Mouse (Mus musculus) liver, postnatal 0 days (tissue): ENCODE measurements at regions not wholly inside any gene's neighbourhood (a gene's known extent, or its start where the extent isn't known, plus 50 kb on each side); places are given as distances from the start of the nearest gene placed in this dataset.
A peak's percentile ranks its signal among the peaks of the same experiment; 100 is the strongest.

Source experiments
- ATAC-seq: fragments of 200-750 bp; cut with Nextera tagmentation; 2 replicates; pipeline ENCODE4 v1.8.0; 2017; ENCODE audit warnings: mild to moderate bottlenecking, moderate library complexity
- DNase-seq: peaks from one replicate; pipeline ENCODE4 v3.0.0-alpha.2; 2016
- H3K27ac ChIP-seq: fragments of 300-500 bp; sonication (generic); 2 replicates; pipeline ENCODE4 v1.5.1; 2014; ENCODE audit warnings: antibody characterized with exemption, moderate library complexity, mild to moderate bottlenecking, low read depth
- H3K27me3 ChIP-seq: fragments of 300-500 bp; sonication (generic); 2 replicates; pipeline ENCODE4 v1.6.1; 2014; ENCODE audit warnings: low read length, control low read depth, mixed read lengths; ENCODE audit not compliant: insufficient read depth
- H3K36me3 ChIP-seq: fragments of 300-500 bp; sonication (generic); replicated peaks from 2 replicates; pipeline ENCODE4 v1.6.1; 2014; ENCODE audit warnings: mild to moderate bottlenecking, control low read depth, low read length, moderate library complexity, mixed read lengths; ENCODE audit not compliant: insufficient read depth
- H3K4me1 ChIP-seq: fragments of 300-500 bp; sonication (generic); 2 replicates; pipeline ENCODE4 v1.6.1; 2014; ENCODE audit warnings: antibody characterized with exemption, mild to moderate bottlenecking, control low read depth; ENCODE audit not compliant: insufficient read depth
- H3K4me2 ChIP-seq: fragments of 300-500 bp; sonication (generic); 2 replicates; pipeline ENCODE4 v1.6.1; 2014; ENCODE audit warnings: low read depth, mild to moderate bottlenecking, low read length, moderate library complexity, mixed read lengths
- H3K4me3 ChIP-seq: fragments of 300-500 bp; sonication (generic); 2 replicates; pipeline ENCODE4 v1.5.1; 2014; ENCODE audit warnings: low read depth, low read length
- H3K9ac ChIP-seq: fragments of 300-500 bp; sonication (generic); replicated peaks from 2 replicates; pipeline ENCODE4 v1.6.1; 2014; ENCODE audit warnings: mild to moderate bottlenecking, moderate library complexity
- H3K9me3 ChIP-seq: fragments of 300-500 bp; sonication (generic); 2 replicates; pipeline ENCODE4 v1.6.1; 2016; ENCODE audit warnings: mild to moderate bottlenecking, control low read depth, low read length, mixed read lengths
- CTCF ChIP-seq: sonication (generic); IDR thresholded peaks from 2 replicates; pipeline ENCODE4 v1.5.1; 2016; ENCODE audit warnings: antibody characterized with exemption, low read depth
- EP300 ChIP-seq: IDR thresholded peaks from 2 replicates; pipeline ENCODE4 v1.6.1; 2016; ENCODE audit warnings: antibody characterized with exemption, low read depth, mild to moderate bottlenecking
- WGBS: fragments of 180-500 bp; shearing (Covaris S2); extraction: QIAGEN DNeasy Blood & Tissue Kit; methylation state at CpG from one replicate; pipeline ENCODE4 v1.1.7; 2014; ENCODE audit not compliant: insufficient replicate concordance; 5-methylcytosine and 5-hydroxymethylcytosine counted together

DNA sequence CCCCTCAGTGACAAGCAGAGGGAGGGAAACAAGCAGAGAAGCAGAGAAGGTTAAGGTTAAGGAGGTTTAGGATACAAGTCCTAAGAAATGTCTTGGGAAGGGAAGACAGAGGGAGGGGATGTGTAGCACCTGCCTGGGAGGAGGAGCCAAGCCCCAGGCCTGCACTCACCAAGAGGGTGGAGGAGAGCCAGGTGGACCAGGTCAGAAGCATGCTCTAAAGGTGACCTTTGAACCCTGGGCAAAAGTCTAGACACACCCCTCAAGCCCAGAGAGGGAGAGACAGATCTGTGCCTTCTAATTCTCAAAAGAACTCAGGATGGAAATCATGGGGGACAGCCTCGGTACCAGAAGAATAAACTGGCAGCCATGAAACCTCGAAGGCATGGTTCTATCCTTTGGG, 54.4 kb upstream of the Calm2 start:
- Histone ChIP-seq H3K4me3 (no peak overlapping the region), H3K9ac (no peak overlapping the region), H3K4me1 (0 out of 2 replicates have a peak, but pooled peaks cover 10% of the 10 kb centered on the region), H3K4me2 (no peak overlapping the region), H3K27me3 (no peaks in the 10 kb centered on the region), H3K9me3 (no peaks in the 10 kb centered on the region), H3K27ac (no peak overlapping the region), H3K36me3 (no peaks in the 10 kb centered on the region)
- DNase-seq, result no peak
- WGBS, result 58% methylated on average over 2 of the region's 2 CpGs
- ATAC-seq, result peak; percentile 53; the same call in 1 of the 2 replicates
- TF ChIP-seq EP300 (no peak), CTCF (no peak)

GRCm38 (mm10) chr17:87501687-87502387, 55.1 kb upstream of the Calm2 start:
- H3K9ac ChIP-seq, result no peak overlapping the region
- H3K27ac ChIP-seq, result no peak overlapping the region
- ATAC-seq, result no peak

GRCm38 (mm10) chr17:87502388-87503369, 55.9 kb upstream of the Calm2 start:
- 0 out of 2 replicates have a peak, but pooled peaks cover 10% of the 10 kb centered on the region for H3K4me1 ChIP-seq
- no peak overlapping the region for H3K4me2 ChIP-seq
- H3K9ac ChIP-seq, result no peak overlapping the region

More at GRCm38 (mm10) chr17:87501687-87502387, 55.1 kb upstream of the Calm2 start:
- TF ChIP-seq CTCF, result no peak
- TF ChIP-seq EP300, result no peak
- H3K9me3 ChIP-seq, result no peaks in the 10 kb centered on the region
- 0 out of 2 replicates have a peak, but pooled peaks cover 10% of the 10 kb centered on the region for H3K4me1 ChIP-seq
- WGBS, result 42% methylated on average over 10 of the region's 10 CpGs
- no peak overlapping the region for H3K4me2 ChIP-seq
- no peak for DNase-seq
- no peaks in the 10 kb centered on the region for H3K27me3 ChIP-seq
- H3K36me3 ChIP-seq, result no peaks in the 10 kb centered on the region
- H3K4me3 ChIP-seq, result no peak overlapping the region

GRCm38 (mm10) chr17:87503491-87503890, 56.8 kb upstream of the Calm2 start:
- H3K9me3 ChIP-seq, result no peaks in the 10 kb centered on the region
- DNase-seq, result no peak
- H3K27me3 ChIP-seq, result no peaks in the 10 kb centered on the region
- no peak for TF ChIP-seq CTCF
- H3K9ac ChIP-seq, result no peak overlapping the region
- H3K4me2 ChIP-seq, result no peak overlapping the region
- WGBS, result 78% methylated on average over 5 of the region's 5 CpGs
- no peak overlapping the region for H3K27ac ChIP-seq
- H3K4me1 ChIP-seq, result 0 out of 2 replicates have a peak, but pooled peaks cover 10% of the 10 kb centered on the region
- no peak overlapping the region for H3K4me3 ChIP-seq
- no peak for ATAC-seq
- no peaks in the 10 kb centered on the region for H3K36me3 ChIP-seq

More at GRCm38 (mm10) chr17:87502388-87503369, 55.9 kb upstream of the Calm2 start:
- H3K4me3 ChIP-seq, result no peak overlapping the region
- no peaks in the 10 kb centered on the region for H3K27me3 ChIP-seq
- ATAC-seq, result no peak
- 21% methylated on average over 12 of the region's 14 CpGs for WGBS
- DNase-seq, result no peak
- no peak overlapping the region for H3K27ac ChIP-seq
- no peaks in the 10 kb centered on the region for H3K9me3 ChIP-seq
- TF ChIP-seq EP300 (no peak), CTCF (no peak)
- no peaks in the 10 kb centered on the region for H3K36me3 ChIP-seq

DNA sequence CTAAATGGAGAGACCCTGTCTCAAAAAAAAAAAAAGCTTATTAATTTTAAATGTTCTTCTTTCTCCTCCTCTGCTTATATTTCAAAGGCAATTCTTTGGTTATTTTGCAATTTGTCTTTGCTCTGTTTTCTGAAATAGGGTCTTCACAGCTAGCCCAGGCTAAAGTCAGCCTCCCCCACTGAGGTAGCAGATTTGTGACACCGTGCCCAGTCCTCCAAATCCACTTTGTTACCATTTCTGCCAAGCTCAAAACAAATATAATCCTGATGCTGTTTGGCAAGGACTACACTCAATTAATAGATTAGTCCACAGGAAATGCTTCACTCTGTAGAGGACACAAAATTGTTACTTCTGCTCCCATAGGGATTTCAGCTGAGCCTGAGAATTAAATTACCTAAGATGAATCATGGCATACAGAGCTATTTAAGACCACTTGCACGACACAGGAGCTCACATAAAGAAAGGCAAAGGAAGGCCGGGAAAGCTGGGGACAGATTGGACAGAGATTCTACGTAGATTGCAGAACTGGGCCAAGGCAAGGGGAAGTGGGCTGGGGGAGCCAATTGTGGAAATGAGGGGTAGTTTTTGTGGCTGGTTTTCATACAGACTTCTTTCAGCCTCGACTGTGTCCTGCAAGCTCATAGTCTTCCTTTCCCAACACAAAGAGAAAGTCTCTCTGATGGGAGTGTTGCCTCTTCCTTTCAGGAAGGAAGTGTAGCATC, 58.4 kb upstream of the Calm2 start:
- no peaks in the 10 kb centered on the region for H3K36me3 ChIP-seq
- WGBS, result 42% methylated on average over 5 of the region's 5 CpGs
- TF ChIP-seq CTCF (no peak), EP300 (no peak)

DNA sequence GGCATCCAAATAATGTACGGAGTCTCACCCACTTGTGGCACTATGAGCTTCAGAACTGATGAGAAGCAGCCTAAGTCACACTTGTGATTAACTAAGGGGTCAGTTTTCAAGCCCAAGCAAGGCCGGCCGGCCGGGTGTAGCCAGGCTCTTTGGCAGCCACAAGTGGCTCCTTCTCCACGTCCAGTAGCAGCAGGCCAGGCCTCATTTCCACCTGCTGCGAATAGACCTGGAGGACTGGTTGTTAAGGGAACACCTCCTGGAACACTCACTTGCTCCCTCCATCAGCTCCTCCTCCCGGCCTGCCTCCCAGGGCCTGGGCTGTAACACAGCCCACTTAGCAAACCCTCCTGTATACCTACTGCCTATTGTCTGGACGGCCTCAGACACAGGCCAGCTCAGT, 61.1 kb upstream of the Calm2 start:
- Histone ChIP-seq H3K4me3 (no peak overlapping the region), H3K27me3 (no peaks in the 10 kb centered on the region), H3K27ac (no peak overlapping the region), H3K36me3 (no peaks in the 10 kb centered on the region), H3K9me3 (no peaks in the 10 kb centered on the region), H3K4me2 (no peak overlapping the region), H3K9ac (no peak overlapping the region), H3K4me1 (no peaks in the 10 kb centered on the region)
- 80% methylated on average over 8 of the region's 8 CpGs for WGBS
- DNase-seq (no peak), ATAC-seq (no peak)
- TF ChIP-seq EP300 (no peak), CTCF (no peak)

More for the DNA sequence above, 58.4 kb upstream of the Calm2 start:
- no peak overlapping the region for H3K9ac ChIP-seq
- H3K9me3 ChIP-seq, result no peaks in the 10 kb centered on the region
- H3K27ac ChIP-seq, result no peak overlapping the region
- no peak overlapping the region for H3K4me2 ChIP-seq
- ATAC-seq (no peak), DNase-seq (no peak)
- 0 out of 2 replicates have a peak, but pooled peaks cover 10% of the 10 kb centered on the region for H3K4me1 ChIP-seq
- no peaks in the 10 kb centered on the region for H3K27me3 ChIP-seq
- no peak overlapping the region for H3K4me3 ChIP-seq
